Mouse (Mus musculus): ENCODE results near the gene 1700011L22Rik.

Gene 1700011L22Rik

GRCm38 (mm10) chr8:79165276-79165675 lies 83.1 kb downstream of the 1700011L22Rik start:
- DNase-seq (ENCODE audit: low spot score): no peak

DNA sequence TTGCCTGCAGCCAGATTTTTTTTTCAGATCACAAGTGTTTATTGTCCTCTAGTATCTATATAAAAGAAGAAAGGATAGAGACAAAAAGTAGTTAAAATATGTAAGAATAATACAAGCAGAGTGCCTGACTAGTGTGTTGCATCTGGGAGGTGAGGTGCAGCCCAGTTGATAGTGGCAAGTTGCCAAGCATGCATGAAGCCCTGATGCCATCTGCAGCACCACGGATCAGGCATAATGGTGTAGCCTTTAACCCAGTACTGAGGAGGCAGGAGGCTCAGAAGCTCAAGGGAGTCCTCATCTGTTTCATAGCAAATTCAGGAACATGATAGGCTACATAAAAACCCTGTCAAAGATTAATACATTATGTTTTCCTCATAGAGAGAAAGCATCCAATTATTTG lies 84.0 kb downstream of the 1700011L22Rik start:
- DNase-seq (ENCODE audit: low spot score): no peak

- peak; percentile 47 for DNase-seq (ENCODE audit: low spot score)
These were observed 85.6 kb downstream of the 1700011L22Rik start for GRCm38 (mm10) chr8:79162533-79163308.

- no peak for DNase-seq (ENCODE audit: low spot score)
These were observed 87.1 kb downstream of the 1700011L22Rik start for GRCm38 (mm10) chr8:79161172-79161778.

All from ovary, postnatal 14 days (tissue).